Mouse (Mus musculus): Measurements from ENCODE around the gene Ralb.
A peak's percentile ranks its signal among the peaks of the same experiment; 100 is the strongest.

The Ralb gene

DNA sequence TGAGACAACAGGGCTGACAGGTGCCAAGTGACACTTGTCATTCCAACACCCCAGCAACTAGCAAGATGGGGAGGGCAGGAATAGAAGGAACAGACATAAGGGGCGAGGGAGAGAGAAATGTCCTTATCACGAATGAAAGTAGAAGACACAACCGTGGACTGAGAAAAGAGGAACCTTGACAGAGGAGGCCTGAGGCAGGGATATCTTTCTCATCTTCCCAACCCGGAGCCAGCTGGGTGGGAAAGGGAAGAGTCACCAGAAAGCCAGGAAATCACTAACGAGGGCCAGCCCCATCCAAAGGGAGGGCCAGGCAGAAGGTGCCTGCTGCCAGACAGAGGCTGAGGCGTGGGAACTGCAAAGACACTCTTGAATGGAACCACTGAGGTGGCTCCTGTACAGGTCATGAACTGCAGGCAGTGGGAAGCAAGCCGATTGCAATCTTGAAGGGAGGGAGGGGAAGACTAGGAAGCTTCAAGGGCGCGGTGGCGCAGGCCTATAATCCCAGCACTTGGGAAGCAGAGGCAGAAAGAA is 57.8 kb downstream of the Ralb start:
- no peak for DNase-seq (ENCODE audit: low spot score)

DNA sequence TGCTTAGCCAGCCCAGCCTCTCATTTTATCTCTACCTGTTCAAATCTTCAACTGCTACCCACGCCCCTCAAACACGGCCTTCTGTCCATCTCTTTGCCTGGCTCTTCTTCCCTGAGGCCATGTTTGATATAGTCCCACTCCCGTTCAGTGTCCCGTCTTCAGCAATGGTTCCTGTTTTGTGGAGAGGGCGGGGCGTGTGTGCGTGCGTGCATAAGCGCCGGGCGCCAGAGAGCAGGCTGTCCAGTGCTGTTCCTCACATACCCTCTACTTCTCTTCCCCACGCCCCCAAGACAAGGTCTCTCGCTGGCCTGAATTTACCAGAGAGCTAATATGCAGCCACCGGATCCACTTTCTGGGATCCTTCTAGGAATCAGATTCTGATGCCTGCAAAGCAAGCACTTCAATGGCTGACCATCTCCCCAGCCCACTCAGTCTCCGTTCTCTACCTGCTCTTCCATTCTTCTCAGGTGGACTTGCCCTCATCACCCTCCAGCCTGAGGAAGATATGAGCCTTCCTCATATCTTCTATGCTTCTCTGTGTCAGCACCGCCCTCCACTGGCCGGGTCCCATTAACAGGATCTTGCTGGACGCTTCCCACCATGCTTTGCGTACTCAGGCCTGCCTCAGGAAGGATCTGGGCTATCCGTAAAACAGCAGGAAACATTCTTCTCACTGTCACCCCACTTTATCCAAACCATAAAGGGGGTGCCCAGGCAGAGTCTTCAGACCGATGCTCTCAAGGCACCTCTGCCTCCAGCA is 60.8 kb downstream of the Ralb start:
- no peak for DNase-seq (ENCODE audit: low spot score)

DNA sequence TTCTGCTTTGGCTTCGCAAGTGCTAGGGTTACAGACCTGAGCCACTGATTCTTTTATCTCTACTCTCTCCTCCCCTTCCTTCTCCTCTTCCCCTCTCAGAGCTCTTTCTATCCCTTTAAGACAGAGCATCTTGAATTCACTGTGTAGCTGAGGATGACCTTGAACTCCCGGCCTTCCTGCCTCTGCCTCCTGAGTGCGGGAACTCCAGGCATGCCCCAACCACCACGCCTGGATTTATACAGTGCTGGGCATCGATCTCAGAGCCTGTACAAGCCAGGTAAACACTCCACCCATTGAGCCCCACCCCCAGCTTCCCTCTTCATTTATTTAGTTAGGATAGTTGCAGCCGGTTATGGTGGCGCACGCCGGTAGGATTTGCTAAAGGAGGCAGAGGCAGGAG is 61.7 kb downstream of the Ralb start:
- no peak for DNase-seq (ENCODE audit: low spot score)

DNA sequence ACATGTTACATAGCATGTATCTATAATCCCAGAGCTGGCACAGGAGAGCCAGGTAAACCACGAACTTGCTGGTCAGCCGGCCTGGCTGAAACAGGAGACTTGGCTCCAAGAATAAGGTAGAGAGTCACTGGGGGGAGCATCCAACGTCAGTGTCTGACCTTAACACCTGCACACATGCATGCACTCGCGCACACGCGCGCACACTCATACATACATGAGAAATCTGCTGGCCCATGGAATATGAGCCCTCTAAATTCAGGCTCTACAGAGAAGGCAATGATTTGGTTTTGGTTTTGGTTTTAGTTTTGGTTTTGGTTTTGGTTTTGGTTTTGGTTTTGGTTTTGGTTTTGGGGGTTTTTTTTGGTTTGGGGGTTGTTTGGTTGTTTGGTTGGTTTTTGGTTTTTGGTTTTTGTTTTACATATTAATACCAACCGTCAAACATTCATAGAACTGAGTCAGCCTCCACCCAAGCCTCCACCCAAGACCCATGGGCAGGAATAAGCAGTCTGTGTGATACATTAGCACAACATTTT is 66.4 kb downstream of the Ralb start:
- DNase-seq (ENCODE audit: low spot score), result no peak

DNA sequence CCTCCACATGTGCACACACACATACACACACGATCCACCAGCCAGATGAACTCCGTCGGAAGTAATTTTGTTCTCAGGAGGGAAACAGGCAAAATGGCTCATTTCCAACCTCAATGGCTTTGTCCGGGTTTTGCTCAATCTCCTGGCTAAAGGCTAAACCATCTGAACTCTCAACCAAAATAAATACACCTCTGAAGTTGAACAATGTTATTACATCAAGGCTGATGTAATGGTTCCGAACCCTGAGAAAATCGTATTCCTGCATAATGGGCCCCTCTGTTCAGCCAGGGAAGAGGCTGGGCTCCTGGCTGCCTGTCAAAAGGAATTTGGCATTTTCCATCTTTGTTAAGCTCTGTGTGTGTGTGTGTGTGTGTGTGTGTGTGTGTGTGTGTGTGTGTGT is 67.2 kb downstream of the Ralb start:
- no peak for DNase-seq (ENCODE audit: low spot score)

DNA sequence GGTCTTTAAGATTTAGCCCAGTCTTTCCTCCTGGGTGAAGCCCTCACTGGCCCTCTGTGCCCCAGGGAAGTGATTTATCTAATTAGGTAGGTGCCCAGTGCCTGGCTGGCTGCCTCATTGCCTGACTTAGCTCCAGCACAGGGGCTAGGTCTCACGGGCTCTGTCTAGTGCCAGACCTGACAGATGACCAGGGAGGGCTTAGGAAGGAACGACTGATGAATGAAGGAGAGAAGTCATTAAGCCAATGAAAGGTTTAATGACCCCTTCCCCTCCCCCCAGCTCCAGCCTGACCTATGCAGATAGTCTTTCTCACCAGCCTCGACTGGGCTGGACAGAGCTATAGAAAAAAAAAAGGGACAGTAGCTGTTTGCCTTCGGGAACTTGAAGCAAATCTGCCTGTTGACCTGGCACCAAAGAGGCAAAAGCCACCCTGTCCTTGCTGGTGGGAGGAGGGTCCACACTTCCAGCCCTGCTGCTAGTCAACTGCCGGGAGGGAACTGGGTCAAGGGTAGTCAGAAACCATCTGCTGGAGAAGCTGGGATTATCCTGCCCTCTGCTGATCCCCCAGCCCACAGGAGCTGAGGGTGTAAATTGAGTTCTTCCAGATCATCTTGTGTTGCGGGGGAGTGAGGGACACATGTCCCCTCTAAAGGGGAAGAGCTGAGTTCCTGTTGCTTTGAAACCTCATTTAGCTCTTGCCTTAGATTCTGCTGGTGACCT is 80.3 kb downstream of the Ralb start:
- no peak for DNase-seq (ENCODE audit: low spot score)

DNA sequence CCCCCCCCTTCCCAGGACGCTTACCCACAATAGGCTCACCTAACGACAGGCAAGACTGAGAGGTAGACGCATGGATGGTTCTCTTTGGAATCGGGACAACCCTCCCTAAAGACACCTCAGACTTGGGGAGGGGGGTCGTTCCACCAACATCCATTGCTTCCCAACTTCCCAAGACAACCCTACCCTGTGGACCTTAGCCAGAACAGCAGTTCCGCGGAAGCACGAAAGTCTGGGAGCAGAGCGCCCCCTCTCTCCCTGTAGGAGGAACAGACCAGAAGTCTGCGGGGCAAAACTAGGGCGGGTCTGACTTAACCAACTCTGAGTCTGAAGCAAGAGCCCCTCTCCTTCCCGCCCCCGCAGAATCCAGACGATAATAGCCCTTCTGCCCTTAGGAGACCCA is 81.1 kb downstream of the Ralb start:
- DNase-seq (ENCODE audit: low spot score), result peak; percentile 27

DNA sequence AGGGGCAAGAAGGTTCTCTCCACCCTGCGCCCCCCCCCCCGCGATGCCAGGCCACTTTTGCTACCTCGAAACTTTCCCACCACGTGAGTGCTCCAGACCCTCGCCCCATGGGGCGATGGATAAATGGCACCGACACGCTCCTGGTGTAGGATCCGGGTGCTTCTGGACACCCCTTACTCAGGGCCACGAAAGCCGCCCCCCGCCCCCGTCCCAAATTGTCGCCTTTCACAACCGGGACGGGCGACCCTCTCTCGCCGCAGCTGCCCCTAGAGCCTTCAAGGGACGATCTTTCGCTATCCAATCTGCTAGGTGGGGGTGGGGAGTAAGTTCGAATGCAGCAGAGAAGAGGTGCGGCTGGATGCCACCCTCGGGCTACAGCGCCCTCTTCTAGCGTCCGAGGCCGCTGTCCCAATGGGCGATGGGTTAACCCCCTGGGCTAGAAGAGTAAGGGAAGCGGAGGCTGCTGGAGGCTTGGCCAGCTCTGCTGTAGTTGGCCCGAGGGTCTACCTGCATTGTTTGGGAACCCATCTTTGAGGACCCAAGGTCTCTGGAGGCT is 82.1 kb downstream of the Ralb start:
- DNase-seq (ENCODE audit: low spot score), result no peak

DNA sequence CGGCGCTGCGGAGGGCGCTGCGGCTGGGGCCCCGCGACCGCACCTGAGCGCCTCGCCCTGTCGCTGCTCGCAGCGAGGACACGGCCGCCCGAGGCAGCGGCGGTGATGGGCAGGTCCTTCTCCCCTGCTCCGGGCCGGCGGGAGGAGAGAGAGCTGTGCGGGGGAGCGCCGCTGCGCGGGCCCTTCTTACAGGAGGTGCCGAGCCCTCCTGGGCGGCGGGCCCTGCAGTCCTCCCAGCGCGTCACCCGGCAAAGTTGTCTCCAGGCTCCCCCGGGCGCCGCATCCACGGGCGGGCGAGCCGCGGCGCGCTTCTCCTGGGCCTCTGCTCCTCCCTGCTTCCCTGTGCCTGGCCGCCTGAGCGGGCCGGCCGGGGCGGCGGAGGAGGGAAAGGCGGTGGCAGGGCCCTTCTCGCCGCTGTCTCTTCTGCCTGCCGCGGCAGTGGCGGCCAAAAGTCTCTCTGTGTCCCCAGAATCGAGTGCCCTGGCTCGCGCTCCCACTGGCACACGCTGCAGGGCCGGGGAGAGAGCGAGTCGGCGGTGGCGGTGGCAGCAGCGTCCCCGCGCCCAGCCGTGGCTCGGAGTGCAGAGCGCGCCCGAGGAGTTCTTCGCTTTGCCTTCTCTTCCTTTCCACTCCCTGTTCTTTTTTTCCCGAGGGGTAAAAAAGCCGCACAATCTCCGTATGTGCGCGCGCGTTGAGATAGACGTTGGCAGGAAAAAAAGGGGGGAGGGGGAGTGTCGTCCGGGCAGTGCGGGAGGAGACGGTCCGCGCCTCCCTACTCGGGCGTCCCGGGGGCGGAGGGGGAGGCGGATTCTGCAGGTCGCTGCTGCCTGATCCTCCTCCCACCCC is 82.8 kb downstream of the Ralb start, which contains the start of gene Inhbb:
Inhbb (minus strand) TSS at position 673 of the 846 bp plus-strand sequence.
- peak; percentile 29 for DNase-seq (ENCODE audit: low spot score)

DNA sequence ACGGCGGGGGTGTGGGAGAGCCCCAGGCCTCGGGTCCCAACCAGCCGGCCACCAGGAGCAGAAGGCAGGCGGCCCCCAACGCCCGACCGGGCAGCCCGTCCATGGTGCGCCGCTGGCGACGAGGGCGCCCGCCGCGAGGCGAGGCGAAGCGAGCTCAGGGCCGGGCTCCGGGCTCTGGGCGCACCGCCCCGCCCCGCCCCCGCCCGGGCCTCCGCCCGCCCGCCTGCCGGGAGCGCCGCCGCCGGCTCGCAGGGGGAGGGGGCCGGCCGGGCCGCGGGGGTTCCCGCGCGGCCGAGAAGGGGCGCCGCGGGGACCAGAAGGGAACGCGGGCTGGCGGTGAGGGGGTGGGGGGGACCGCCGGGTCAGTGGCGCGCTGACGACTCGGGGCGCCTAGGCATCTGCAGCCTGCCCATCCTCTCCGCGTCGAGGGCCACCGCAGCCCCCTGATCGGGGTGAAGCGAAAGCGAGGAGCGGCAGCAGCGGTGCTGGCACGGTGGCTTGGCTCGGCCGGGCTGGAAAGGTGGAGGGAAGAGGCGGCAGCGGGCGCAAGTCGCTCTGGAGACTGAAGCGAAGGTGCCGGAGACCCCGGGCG is 83.5 kb downstream of the Ralb start:
- DNase-seq (ENCODE audit: low spot score), result peak; percentile 15
